Mouse (Mus musculus): Measurements from ENCODE around the gene Gm20817. TPM values are rescaled to one million over a fixed set of nuclear protein-coding genes. Genes with fewer than 3 reads are reported as not detected.

The Gm20817 gene
- polyA plus RNA-seq (2017; shearing (Covaris generic)) = not detected

DNA sequence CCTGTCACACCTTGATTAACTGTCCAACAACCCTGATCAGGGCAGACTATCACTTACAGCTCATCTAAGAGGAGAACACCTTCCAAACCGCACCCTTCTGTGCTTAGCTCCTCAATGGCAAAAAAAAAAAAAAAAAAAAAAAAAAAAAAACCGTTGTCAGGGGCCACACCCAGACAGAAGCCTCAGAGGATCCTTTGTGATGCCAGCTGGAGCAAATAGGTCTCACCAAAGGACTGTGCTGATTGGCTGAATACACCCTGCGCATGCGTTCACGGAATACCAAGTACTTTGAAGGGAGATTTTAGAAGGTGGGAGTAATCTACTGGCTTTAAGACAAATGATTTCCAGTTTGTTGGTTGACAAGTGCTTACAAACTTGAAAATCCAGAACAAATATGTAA is at the start of gene Gm20817:
TSS of gene Gm20817 (minus strand) at position 101 of the 400 bp plus-strand sequence.

Data from CD4-positive, CD25-positive, alpha-beta regulatory T cell (primary cell).